Mouse (Mus musculus) intestine, postnatal 0 days (tissue): ENCODE results near the gene Eif4e3. TPM values are rescaled to one million over a fixed set of nuclear protein-coding genes. Genes with fewer than 3 reads are reported as not detected.

Source experiments
- ATAC-seq: fragments of 200-750 bp; cut with Nextera tagmentation; 2 replicates; pipeline ENCODE4 v1.8.0; 2017; ENCODE audit warnings: mild to moderate bottlenecking, moderate TSS enrichment, moderate library complexity
- H3K27ac ChIP-seq: fragments of 300-500 bp; sonication (generic); 2 replicates; pipeline ENCODE4 v1.5.1; 2014; ENCODE audit warnings: mild to moderate bottlenecking, low read depth, low read length, moderate library complexity
- H3K27me3 ChIP-seq: fragments of 300-500 bp; sonication (generic); replicated peaks from 2 replicates; pipeline ENCODE4 v1.6.1; 2014; ENCODE audit warnings: low read length, mixed read lengths; ENCODE audit not compliant: control insufficient read depth, insufficient read depth
- H3K36me3 ChIP-seq: fragments of 300-500 bp; sonication (generic); 2 replicates; pipeline ENCODE4 v1.6.1; 2014; ENCODE audit warnings: mild to moderate bottlenecking, moderate library complexity; ENCODE audit not compliant: control insufficient read depth, insufficient read depth
- H3K4me1 ChIP-seq: fragments of 300-500 bp; sonication (generic); replicated peaks from 2 replicates; pipeline ENCODE4 v1.6.1; 2014; ENCODE audit warnings: antibody characterized with exemption, low read length, mixed read lengths; ENCODE audit not compliant: control insufficient read depth, insufficient read depth
- H3K4me2 ChIP-seq: fragments of 300-500 bp; sonication (generic); replicated peaks from 2 replicates; pipeline ENCODE4 v1.6.1; 2014; ENCODE audit warnings: low read depth, mild to moderate bottlenecking, moderate library complexity
- H3K4me3 ChIP-seq: fragments of 300-500 bp; sonication (generic); 2 replicates; pipeline ENCODE4 v1.5.1; 2014; ENCODE audit warnings: low read depth, low read length
- H3K9ac ChIP-seq: fragments of 300-500 bp; sonication (generic); 2 replicates; pipeline ENCODE4 v1.6.1; 2014; ENCODE audit warnings: mild to moderate bottlenecking, low read depth, low read length
- H3K9me3 ChIP-seq: fragments of 300-500 bp; sonication (generic); 2 replicates; pipeline ENCODE4 v1.6.1; 2016; ENCODE audit warnings: mixed run types; ENCODE audit not compliant: control insufficient read depth
- CTCF ChIP-seq: sonication (generic); IDR thresholded peaks from 2 replicates; pipeline ENCODE4 v1.5.1; 2016; ENCODE audit warnings: low read depth, mild to moderate bottlenecking, control low read depth, antibody characterized with exemption, moderate library complexity
- WGBS: fragments of 180-500 bp; shearing (Covaris S2); extraction: QIAGEN DNeasy Blood & Tissue Kit; methylation state at CpG from one replicate; pipeline ENCODE4 v1.1.7; 2014; 5-methylcytosine and 5-hydroxymethylcytosine counted together
- polyA plus RNA-seq: library from polyadenylated mRNA; unstranded; fragments of >200 nt; fragmentation: Nextera tagmentation; extraction: Ambion mirVana; gene quantifications from 2 replicates; pipeline ENCODE4 v1.2.1, GENCODE M21; 2015

Gene Eif4e3
- polyA plus RNA-seq, 1 experiment from 2014 or later = 6.7 TPM

- TF ChIP-seq CTCF = 0 out of 2 replicates have a peak, but pooled peaks have one; percentile 17
- no peak overlapping the region for H3K4me3 ChIP-seq
- no peak overlapping the region for H3K27ac ChIP-seq
- no peaks in the 10 kb centered on the region for H3K9me3 ChIP-seq
- H3K4me2 ChIP-seq = no peak overlapping the region
- H3K4me1 ChIP-seq = no peaks in the 10 kb centered on the region
- 86% methylated on average over 8 of the region's 8 CpGs for WGBS
- 0 out of 2 replicates have a peak, but pooled peaks cover 5% of the 10 kb centered on the region for H3K36me3 ChIP-seq
- no peak overlapping the region for H3K9ac ChIP-seq
- ATAC-seq = no peak
- no peaks in the 10 kb centered on the region for H3K27me3 ChIP-seq
These were observed 36.7 kb downstream of the Eif4e3 start for GRCm38 (mm10) chr6:99629726-99630458.

GRCm38 (mm10) chr6:99626347-99626746 lies 40.2 kb downstream of the Eif4e3 start:
- WGBS = 89% methylated on average over 2 of the region's 2 CpGs

GRCm38 (mm10) chr6:99625803-99626202 lies 40.8 kb downstream of the Eif4e3 start:
- Histone ChIP-seq H3K4me2 (no peak overlapping the region), H3K27me3 (no peaks in the 10 kb centered on the region), H3K36me3 (0 out of 2 replicates have a peak, but pooled peaks cover 5% of the 10 kb centered on the region), H3K9me3 (no peaks in the 10 kb centered on the region), H3K4me1 (no peaks in the 10 kb centered on the region), H3K9ac (no peak overlapping the region), H3K4me3 (no peak overlapping the region), H3K27ac (no peak overlapping the region)
- ATAC-seq = no peak
- WGBS = 55% methylated on average over 7 of the region's 7 CpGs
- no peak for TF ChIP-seq CTCF

More at GRCm38 (mm10) chr6:99626347-99626746, 40.2 kb downstream of the Eif4e3 start:
- Histone ChIP-seq H3K27me3 (no peaks in the 10 kb centered on the region), H3K27ac (no peak overlapping the region), H3K4me3 (no peak overlapping the region), H3K4me1 (no peaks in the 10 kb centered on the region), H3K36me3 (0 out of 2 replicates have a peak, but pooled peaks cover 5% of the 10 kb centered on the region), H3K4me2 (no peak overlapping the region), H3K9ac (no peak overlapping the region), H3K9me3 (no peaks in the 10 kb centered on the region)
- no peak for TF ChIP-seq CTCF
- ATAC-seq = no peak

- Histone ChIP-seq H3K4me3 (no peak overlapping the region), H3K36me3 (0 out of 2 replicates have a peak, but pooled peaks cover 5% of the 10 kb centered on the region), H3K9me3 (no peaks in the 10 kb centered on the region), H3K27ac (no peak overlapping the region), H3K27me3 (no peaks in the 10 kb centered on the region), H3K4me2 (no peak overlapping the region), H3K9ac (no peak overlapping the region), H3K4me1 (no peaks in the 10 kb centered on the region)
- WGBS = 61% methylated on average over 7 of the region's 7 CpGs
- no peak for ATAC-seq
- no peak for TF ChIP-seq CTCF
These were observed 41.3 kb downstream of the Eif4e3 start for GRCm38 (mm10) chr6:99625306-99625705.

- no peaks in the 10 kb centered on the region for H3K9me3 ChIP-seq
- no peak overlapping the region for H3K4me2 ChIP-seq
- H3K4me3 ChIP-seq = no peak overlapping the region
- ATAC-seq = no peak
- H3K9ac ChIP-seq = no peak overlapping the region
- H3K27me3 ChIP-seq = no peaks in the 10 kb centered on the region
- WGBS = 86% methylated on average over 3 of the region's 3 CpGs
- no peak overlapping the region for H3K27ac ChIP-seq
- H3K36me3 ChIP-seq = 0 out of 2 replicates have a peak, but pooled peaks cover 5% of the 10 kb centered on the region
- TF ChIP-seq CTCF = no peak
- 0 out of 2 replicates have a peak, but pooled peaks cover 1% of the 10 kb centered on the region for H3K4me1 ChIP-seq
These were observed 42.0 kb downstream of the Eif4e3 start for GRCm38 (mm10) chr6:99624542-99624941.

GRCm38 (mm10) chr6:99623641-99624040 lies 42.9 kb downstream of the Eif4e3 start:
- H3K9ac ChIP-seq = no peak overlapping the region
- 26% methylated on average over 6 of the region's 6 CpGs for WGBS
- H3K4me2 ChIP-seq = no peak overlapping the region
- H3K4me1 ChIP-seq = 0 out of 2 replicates have a peak, but pooled peaks cover 3% of the 10 kb centered on the region
- no peaks in the 10 kb centered on the region for H3K9me3 ChIP-seq
- H3K4me3 ChIP-seq = no peak overlapping the region
- no peak overlapping the region for H3K27ac ChIP-seq
- H3K27me3 ChIP-seq = no peaks in the 10 kb centered on the region
- H3K36me3 ChIP-seq = 0 out of 2 replicates have a peak, but pooled peaks cover under 1% of the 10 kb centered on the region
- TF ChIP-seq CTCF = peak; percentile 68
- no peak for ATAC-seq
